Mouse (Mus musculus): ENCODE measurements at regions not wholly inside any gene's neighbourhood (a gene's known extent, or its start where the extent isn't known, plus 50 kb on each side); places are given as distances from the start of the nearest gene placed in this dataset.

DNA sequence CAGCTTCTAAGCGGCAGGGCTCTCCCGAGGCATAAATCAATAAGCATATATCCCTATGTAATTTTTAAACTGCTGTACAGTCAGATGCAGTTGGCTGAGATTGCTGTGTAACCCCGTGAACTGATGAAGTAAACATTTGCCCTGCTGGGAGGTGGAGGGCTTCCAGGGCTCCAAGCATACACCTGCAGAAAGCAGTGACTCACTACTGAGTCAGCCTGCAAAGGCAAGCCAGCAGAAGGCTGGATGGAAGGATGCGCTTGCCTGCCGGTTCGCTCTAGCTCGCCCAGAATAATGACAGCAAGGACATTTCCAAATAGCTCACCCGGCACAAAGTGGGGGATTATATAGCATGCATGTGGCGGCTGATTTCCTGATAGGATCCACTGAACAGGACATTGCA, 416.6 kb downstream of the Sox2 start:
- Histone ChIP-seq H3K4me2 (ENCODE audit: low read depth, low read length, poor library complexity, severe bottlenecking) (no peak overlapping the region), H3K27ac (ENCODE audit: low read depth, low read length) (no peak overlapping the region), H3K4me1 (ENCODE audit: insufficient read depth, low read length) (no peaks in the 10 kb centered on the region; the same call in 1 of the 2 replicates), H3K9ac (replicated peaks; ENCODE audit: low read length, poor library complexity, severe bottlenecking) (no peak overlapping the region; the same call in 1 of the 2 replicates), H3K9me3 (ENCODE audit: low read length) (no peaks in the 10 kb centered on the region), H3K27me3 (ENCODE audit: insufficient read depth, low read length) (no peaks in the 10 kb centered on the region), H3K36me3 (ENCODE audit: insufficient read depth, low read length) (no peaks in the 10 kb centered on the region), H3K4me3 (ENCODE audit: low read depth, low read length) (no peak overlapping the region)
- ATAC-seq (ENCODE audit: low FRiP score), result no peak
- DNase-seq (ENCODE audit: low spot score), result peak; percentile 30
- TF ChIP-seq CTCF (IDR thresholded peaks at IDR 0.05), result no peak
- WGBS, result 37% methylated on average over 9 of the region's 9 CpGs

DNA sequence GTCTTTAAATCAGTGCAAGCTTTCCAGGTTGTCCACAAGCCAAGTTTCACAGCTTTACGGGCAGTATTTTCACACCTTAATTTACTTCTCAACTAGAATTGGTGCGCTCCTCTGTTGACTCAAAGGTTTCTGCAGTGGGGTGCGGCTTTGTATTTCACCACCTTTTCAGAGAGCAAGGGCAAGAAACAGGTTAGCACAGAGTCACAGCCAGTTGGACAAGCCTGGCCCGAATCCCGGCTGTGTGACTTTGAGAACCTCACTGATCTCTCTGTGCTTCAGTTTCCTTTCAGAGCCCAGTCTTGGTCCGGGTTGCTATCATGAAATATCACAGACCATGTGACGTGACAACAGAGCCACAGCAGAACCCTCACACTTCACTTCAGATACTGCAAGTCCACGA, 418.4 kb downstream of the Sox2 start:
- 95% methylated on average over 8 of the region's 8 CpGs for WGBS
- DNase-seq (ENCODE audit: low spot score), result no peak

DNA sequence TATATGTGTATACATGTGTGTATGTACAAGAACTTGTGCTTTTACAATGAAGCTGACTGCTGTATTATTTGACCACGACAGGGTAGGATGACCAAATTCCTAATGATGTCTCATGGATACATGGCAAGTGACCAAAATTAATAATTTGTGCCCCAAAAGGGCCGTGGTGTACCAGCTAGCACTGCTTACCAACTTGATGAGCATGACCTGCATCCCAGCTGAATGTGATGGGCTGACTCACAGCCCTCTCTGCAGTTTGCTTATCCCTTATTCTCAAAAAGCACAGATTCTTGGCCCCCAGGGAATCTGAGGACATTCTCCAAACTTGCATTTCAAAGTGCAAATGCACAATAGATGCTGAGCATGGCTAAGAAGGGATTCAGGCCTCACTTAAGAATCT, 420.8 kb downstream of the Sox2 start:
- 76% methylated on average over 2 of the region's 2 CpGs for WGBS
- H3K4me1 ChIP-seq (ENCODE audit: insufficient read depth, low read length), result no peaks in the 10 kb centered on the region; the same call in 1 of the 2 replicates
- ATAC-seq (ENCODE audit: low FRiP score) (no peak), DNase-seq (ENCODE audit: low spot score) (no peak)
- H3K27ac ChIP-seq (ENCODE audit: low read depth, low read length), result no peak overlapping the region
- no peaks in the 10 kb centered on the region for H3K36me3 ChIP-seq (ENCODE audit: insufficient read depth, low read length)
- no peaks in the 10 kb centered on the region for H3K27me3 ChIP-seq (ENCODE audit: insufficient read depth, low read length)
- H3K9ac ChIP-seq (replicated peaks; ENCODE audit: low read length, poor library complexity, severe bottlenecking), result no peak overlapping the region
- H3K9me3 ChIP-seq (ENCODE audit: low read length), result no peaks in the 10 kb centered on the region
- H3K4me3 ChIP-seq (ENCODE audit: low read depth, low read length), result no peak overlapping the region
- no peak overlapping the region for H3K4me2 ChIP-seq (ENCODE audit: low read depth, low read length, poor library complexity, severe bottlenecking)
- TF ChIP-seq CTCF (IDR thresholded peaks at IDR 0.05), result no peak

More for the DNA sequence above, 418.4 kb downstream of the Sox2 start:
- ATAC-seq (ENCODE audit: low FRiP score), result no peak
- no peak overlapping the region for H3K9ac ChIP-seq (replicated peaks; ENCODE audit: low read length, poor library complexity, severe bottlenecking)
- H3K36me3 ChIP-seq (ENCODE audit: insufficient read depth, low read length), result no peaks in the 10 kb centered on the region
- H3K27me3 ChIP-seq (ENCODE audit: insufficient read depth, low read length), result no peaks in the 10 kb centered on the region
- H3K27ac ChIP-seq (ENCODE audit: low read depth, low read length), result no peak overlapping the region
- H3K4me3 ChIP-seq (ENCODE audit: low read depth, low read length), result no peak overlapping the region
- H3K4me1 ChIP-seq (ENCODE audit: insufficient read depth, low read length), result no peaks in the 10 kb centered on the region; the same call in 1 of the 2 replicates
- no peaks in the 10 kb centered on the region for H3K9me3 ChIP-seq (ENCODE audit: low read length)
- TF ChIP-seq CTCF (IDR thresholded peaks at IDR 0.05), result no peak
- H3K4me2 ChIP-seq (ENCODE audit: low read depth, low read length, poor library complexity, severe bottlenecking), result no peak overlapping the region

DNA sequence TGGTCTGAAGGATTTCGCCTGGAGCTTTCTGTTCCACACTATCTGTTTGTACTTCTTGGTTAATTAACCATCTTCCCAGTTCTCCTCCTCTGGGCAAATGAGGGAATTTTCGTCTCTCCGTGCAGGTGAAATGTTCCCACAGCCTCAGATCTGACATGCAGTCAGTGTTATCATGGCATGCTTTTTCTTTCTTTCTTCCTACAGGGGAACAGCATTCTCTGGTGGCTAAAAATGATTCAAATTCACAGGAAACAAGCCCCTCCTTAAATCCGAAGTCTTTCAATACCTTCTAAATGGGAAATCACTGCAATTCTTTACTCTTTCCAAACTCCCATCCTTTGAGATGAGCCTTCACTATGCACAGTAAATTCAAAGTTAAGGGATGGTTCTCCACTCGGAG, 429.7 kb downstream of the Sox2 start:
- H3K27ac ChIP-seq (ENCODE audit: low read depth, low read length), result no peak overlapping the region
- H3K4me1 ChIP-seq (ENCODE audit: insufficient read depth, low read length), result 0 out of 2 replicates have a peak, but pooled peaks cover 3% of the 10 kb centered on the region
- 51% methylated on average over 5 of the region's 5 CpGs for WGBS
- TF ChIP-seq CTCF (IDR thresholded peaks at IDR 0.05), result peak; percentile 59
- no peaks in the 10 kb centered on the region for H3K36me3 ChIP-seq (ENCODE audit: insufficient read depth, low read length)
- H3K4me2 ChIP-seq (ENCODE audit: low read depth, low read length, poor library complexity, severe bottlenecking), result no peak overlapping the region
- DNase-seq (ENCODE audit: low spot score), result no peak
- H3K9ac ChIP-seq (replicated peaks; ENCODE audit: low read length, poor library complexity, severe bottlenecking), result no peak overlapping the region
- no peaks in the 10 kb centered on the region for H3K27me3 ChIP-seq (ENCODE audit: insufficient read depth, low read length)
- H3K9me3 ChIP-seq (ENCODE audit: low read length), result no peaks in the 10 kb centered on the region
- H3K4me3 ChIP-seq (ENCODE audit: low read depth, low read length), result no peak overlapping the region
- ATAC-seq (ENCODE audit: low FRiP score), result no peak

DNA sequence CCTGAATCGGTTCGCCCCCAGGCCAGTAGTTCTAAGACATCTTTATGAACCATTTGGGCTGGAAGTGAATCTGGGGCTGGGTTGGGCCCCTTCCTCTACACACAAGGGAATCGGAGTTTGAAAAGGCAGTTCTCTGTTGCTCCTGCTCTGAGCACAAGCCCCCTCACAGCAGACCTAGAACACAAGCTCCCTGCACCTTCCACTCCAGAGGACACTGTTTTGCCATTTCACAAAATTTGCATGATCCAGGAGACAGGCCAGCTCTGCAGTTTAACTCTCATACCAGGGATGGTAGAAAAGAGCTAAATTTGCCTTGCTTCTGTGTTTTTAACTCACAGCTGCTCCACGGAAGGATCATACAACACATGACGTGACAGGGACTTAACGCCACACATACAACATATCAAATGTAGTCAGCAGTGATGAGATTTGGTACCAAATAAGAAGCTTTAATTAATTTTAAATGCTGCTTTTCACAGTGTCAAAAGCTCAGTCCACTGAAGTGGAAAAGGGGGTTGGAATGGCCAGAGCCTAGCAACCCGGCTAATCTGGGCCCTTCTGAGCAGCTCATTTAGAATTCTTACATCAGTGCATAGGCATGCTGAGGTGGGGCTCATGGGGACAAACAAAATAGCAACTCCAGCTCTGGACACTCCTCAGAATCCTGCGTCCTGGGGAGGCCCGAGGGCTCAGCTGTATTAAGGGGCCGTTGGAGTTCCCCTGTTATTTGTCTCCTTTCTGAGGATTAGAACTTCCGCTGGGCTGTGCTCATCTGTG, 434.1 kb downstream of the Sox2 start:
- no peak overlapping the region; the same call in 1 of the 2 replicates for H3K27ac ChIP-seq (ENCODE audit: low read depth, low read length)
- no peak overlapping the region for H3K9ac ChIP-seq (replicated peaks; ENCODE audit: low read length, poor library complexity, severe bottlenecking)
- H3K4me3 ChIP-seq (ENCODE audit: low read depth, low read length), result no peak overlapping the region
- no peak for TF ChIP-seq CTCF (IDR thresholded peaks at IDR 0.05)
- H3K4me2 ChIP-seq (ENCODE audit: low read depth, low read length, poor library complexity, severe bottlenecking), result no peak overlapping the region
- ATAC-seq (ENCODE audit: low FRiP score) (no peak), DNase-seq (ENCODE audit: low spot score) (peak; percentile 62)
- H3K9me3 ChIP-seq (ENCODE audit: low read length), result no peaks in the 10 kb centered on the region
- H3K36me3 ChIP-seq (ENCODE audit: insufficient read depth, low read length), result no peaks in the 10 kb centered on the region
- H3K4me1 ChIP-seq (ENCODE audit: insufficient read depth, low read length), result peaks cover 15% of the 10 kb centered on the region; the same call in 1 of the 2 replicates
- WGBS, result 26% methylated on average over 11 of the region's 11 CpGs
- no peaks in the 10 kb centered on the region for H3K27me3 ChIP-seq (ENCODE audit: insufficient read depth, low read length)

DNA sequence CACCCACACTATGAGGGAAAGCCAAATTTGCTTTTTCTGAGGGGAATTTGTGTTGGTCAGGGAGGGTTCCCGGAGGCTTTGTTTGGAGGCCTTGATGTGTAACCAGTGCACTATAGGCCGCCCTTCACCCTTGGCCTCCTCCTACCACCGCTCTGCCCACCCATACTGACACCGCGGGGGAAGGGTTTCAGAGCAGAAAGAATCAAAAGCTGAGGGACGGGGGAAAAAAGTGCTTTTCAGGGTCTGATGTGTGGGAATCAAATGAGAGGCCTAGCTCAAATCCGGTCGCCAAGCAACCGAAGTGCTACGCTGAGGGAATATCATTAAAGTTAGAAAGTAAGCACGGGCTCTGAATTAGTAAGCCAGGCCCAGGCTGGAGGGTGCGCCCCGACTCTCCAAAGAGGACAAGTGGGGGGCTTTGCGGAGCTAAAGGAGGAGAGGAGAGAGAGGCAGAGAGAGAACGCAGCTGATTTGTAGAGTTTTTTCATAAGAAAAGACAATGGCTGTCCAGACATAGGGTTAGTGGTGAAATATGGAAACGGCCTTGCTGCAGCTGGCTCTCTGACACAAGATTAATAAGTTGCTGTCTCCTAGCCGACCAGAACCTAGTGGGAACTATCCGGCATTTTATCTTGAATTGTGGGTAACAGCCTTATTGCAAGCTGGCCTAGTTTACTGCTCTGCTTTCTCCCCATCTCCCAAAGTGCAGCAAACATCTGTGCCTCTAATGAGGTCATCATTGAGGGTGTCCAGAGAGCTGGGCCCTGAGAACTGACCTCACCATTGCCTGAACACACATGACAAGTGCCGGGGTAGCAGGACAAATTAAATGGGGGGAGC, 438.3 kb downstream of the Sox2 start:
- Histone ChIP-seq H3K27ac (ENCODE audit: low read depth, low read length) (peak overlapping the region; percentile 64), H3K9me3 (ENCODE audit: low read length) (no peaks in the 10 kb centered on the region), H3K4me2 (ENCODE audit: low read depth, low read length, poor library complexity, severe bottlenecking) (peak overlapping the region; percentile 15), H3K9ac (replicated peaks; ENCODE audit: low read length, poor library complexity, severe bottlenecking) (no peak overlapping the region), H3K27me3 (ENCODE audit: insufficient read depth, low read length) (no peaks in the 10 kb centered on the region), H3K4me1 (ENCODE audit: insufficient read depth, low read length) (peaks cover 15% of the 10 kb centered on the region; the same call in 1 of the 2 replicates), H3K4me3 (ENCODE audit: low read depth, low read length) (no peak overlapping the region), H3K36me3 (ENCODE audit: insufficient read depth, low read length) (no peaks in the 10 kb centered on the region)
- DNase-seq (ENCODE audit: low spot score) (peak; percentile 89), ATAC-seq (ENCODE audit: low FRiP score) (peak; percentile 80)
- 10% methylated on average over 19 of the region's 19 CpGs for WGBS
- TF ChIP-seq CTCF (IDR thresholded peaks at IDR 0.05), result no peak
